Mouse (Mus musculus) CH12.LX (cell line): ENCODE data around the gene Dclk3. TPM values are rescaled to one million over a fixed set of nuclear protein-coding genes. Genes with fewer than 3 reads are reported as not detected.

Experiments used
- DNase-seq: peaks from one replicate; pipeline ENCODE4 v3.0.0-alpha.2; 2013; ENCODE audit errors: extremely low read depth
- H3K27ac ChIP-seq: 2 replicates; pipeline ENCODE4 v1.5.1; 2012; ENCODE audit warnings: low read depth, mild to moderate bottlenecking, control low read depth, moderate library complexity; ENCODE audit not compliant: insufficient read depth
- H3K27me3 ChIP-seq: replicated peaks from 2 replicates; pipeline ENCODE3; 2012; ENCODE audit warnings: inconsistent platforms
- H3K36me3 ChIP-seq, 2 experiments: replicated peaks in 1 of 2; 2 replicates each; pipeline versions ENCODE3 to v1.6.1; 2012; ENCODE audit warnings: inconsistent platforms in 1 of 2, low read length in 1 of 2, mild to moderate bottlenecking in 1 of 2, mixed read lengths in 1 of 2, moderate library complexity in 1 of 2; ENCODE audit not compliant: control insufficient read depth in 1 of 2, insufficient read depth in 1 of 2
- H3K4me1 ChIP-seq, 2 experiments: 2 replicates each; pipeline ENCODE4 v1.6.1; 2012; ENCODE audit warnings: inconsistent platforms in 1 of 2, moderate library complexity in 1 of 2; ENCODE audit not compliant: insufficient read depth in 2 of 2, control insufficient read depth in 1 of 2
- H3K4me2 ChIP-seq: 2 replicates; pipeline ENCODE4 v1.6.1; 2012; ENCODE audit warnings: low read depth, mild to moderate bottlenecking, control low read depth; ENCODE audit not compliant: poor library complexity, insufficient read depth, severe bottlenecking
- H3K4me3 ChIP-seq, 3 experiments: fragments of 150-350 bp in 1 of 3; sonication (generic) in 1 of 3; replicated peaks in 1 of 3; 2 replicates each; pipeline versions ENCODE3 to v1.5.1; 2011 to 2012; ENCODE audit warnings: low read depth in 2 of 3, low read length in 2 of 3, mild to moderate bottlenecking in 2 of 3, moderate library complexity in 2 of 3, control low read depth in 1 of 3, improper control_type of control experiment in 1 of 3, inconsistent platforms in 1 of 3, mixed read lengths in 1 of 3; ENCODE audit not compliant: poor library complexity in 1 of 3
- H3K79me2 ChIP-seq: replicated peaks from 2 replicates; pipeline ENCODE4 v1.6.1; 2012; ENCODE audit warnings: mild to moderate bottlenecking, moderate library complexity; ENCODE audit not compliant: control insufficient read depth, poor library complexity, insufficient read depth, severe bottlenecking; ENCODE audit errors: extremely low read depth
- H3K9ac ChIP-seq: 2 replicates; pipeline ENCODE4 v1.6.1; 2012; ENCODE audit warnings: low read depth, mild to moderate bottlenecking, control low read depth, moderate library complexity; ENCODE audit not compliant: insufficient read depth
- H3K9me3 ChIP-seq: replicated peaks from 2 replicates; pipeline ENCODE3; 2012; ENCODE audit warnings: low read length, inconsistent platforms, mixed read lengths
- CHD2 ChIP-seq: IDR thresholded peaks from 2 replicates; pipeline ENCODE4 v1.6.1; 2011; ENCODE audit warnings: low read length, improper control_type of control experiment
- ETS1 ChIP-seq: conservative IDR thresholded peaks from 2 replicates; pipeline ENCODE4 v1.6.1; 2012; ENCODE audit warnings: low read depth, mild to moderate bottlenecking, inconsistent platforms, low read length, improper control_type of control experiment, moderate library complexity
- GABPA ChIP-seq: IDR thresholded peaks from 2 replicates; pipeline ENCODE4 v1.6.1; 2012; ENCODE audit warnings: low read depth, low read length, improper control_type of control experiment, inconsistent platforms; ENCODE audit not compliant: insufficient replicate concordance
- HCFC1 ChIP-seq: IDR thresholded peaks from 2 replicates; pipeline ENCODE4 v1.6.1; 2012; ENCODE audit warnings: low read depth, mild to moderate bottlenecking, inconsistent platforms, low read length, improper control_type of control experiment
- IRF4 ChIP-seq: IDR thresholded peaks from 2 replicates; pipeline ENCODE4 v1.6.1; 2014; ENCODE audit warnings: low read depth, mild to moderate bottlenecking, inconsistent platforms, low read length, improper control_type of control experiment
- JUN ChIP-seq: IDR thresholded peaks from 2 replicates; pipeline ENCODE4 v1.6.1; 2011; ENCODE audit warnings: low read depth, mild to moderate bottlenecking, low read length, improper control_type of control experiment, moderate library complexity; ENCODE audit not compliant: insufficient read depth
- JUND ChIP-seq: conservative IDR thresholded peaks from 2 replicates; pipeline ENCODE4 v1.6.1; 2011; ENCODE audit warnings: low read depth, low read length, improper control_type of control experiment
- KAT2A ChIP-seq: IDR thresholded peaks from 2 replicates; pipeline ENCODE4 v1.6.1; 2012; ENCODE audit warnings: low read length, improper control_type of control experiment, inconsistent platforms; ENCODE audit not compliant: insufficient replicate concordance
- MAX ChIP-seq: IDR thresholded peaks from 2 replicates; pipeline ENCODE4 v1.6.1; 2011; ENCODE audit warnings: low read length, improper control_type of control experiment
- MEF2A ChIP-seq: IDR thresholded peaks from 2 replicates; pipeline ENCODE4 v1.6.1; 2014; ENCODE audit warnings: low read depth, mild to moderate bottlenecking, inconsistent platforms, low read length, improper control_type of control experiment, borderline replicate concordance
- MYC ChIP-seq: IDR thresholded peaks from 2 replicates; pipeline ENCODE4 v1.6.1; 2011; ENCODE audit warnings: low read depth, mild to moderate bottlenecking, improper control_type of control experiment, low read length
- NELFE ChIP-seq: IDR thresholded peaks from 2 replicates; pipeline ENCODE4 v1.6.1; 2011; ENCODE audit warnings: low read depth, low read length, improper control_type of control experiment
- POLR2A ChIP-seq: IDR thresholded peaks from 2 replicates; pipeline ENCODE4 v1.6.1; 2011; ENCODE audit warnings: low read depth, mild to moderate bottlenecking, improper control_type of control experiment, low read length
- RCOR1 ChIP-seq: conservative IDR thresholded peaks from 2 replicates; pipeline ENCODE4 v1.6.1; 2012; ENCODE audit warnings: low read depth, mild to moderate bottlenecking, inconsistent platforms, low read length, improper control_type of control experiment
- SIN3A ChIP-seq: IDR thresholded peaks from 2 replicates; pipeline ENCODE4 v1.6.1; 2012; ENCODE audit warnings: low read length, improper control_type of control experiment, inconsistent platforms
- SMC3 ChIP-seq: IDR thresholded peaks from 2 replicates; pipeline ENCODE4 v1.6.1; 2011; ENCODE audit warnings: low read depth, low read length, improper control_type of control experiment
- TBP ChIP-seq: conservative IDR thresholded peaks from 2 replicates; pipeline ENCODE4 v1.6.1; 2011; ENCODE audit warnings: low read depth, low read length, improper control_type of control experiment
- TCF12 ChIP-seq: IDR thresholded peaks from 2 replicates; pipeline ENCODE4 v1.6.1; 2014; ENCODE audit warnings: low read depth, mild to moderate bottlenecking, inconsistent platforms, low read length, improper control_type of control experiment
- USF1 ChIP-seq: IDR thresholded peaks from 2 replicates; pipeline ENCODE4 v1.6.1; 2014; ENCODE audit warnings: low read depth, mild to moderate bottlenecking, inconsistent platforms, low read length, improper control_type of control experiment
- ZC3H11A ChIP-seq: IDR thresholded peaks from 2 replicates; pipeline ENCODE4 v1.6.1; 2012; ENCODE audit warnings: low read depth, mild to moderate bottlenecking, inconsistent platforms, low read length, improper control_type of control experiment
- ZKSCAN1 ChIP-seq: IDR thresholded peaks from 2 replicates; pipeline ENCODE4 v1.6.1; 2012; ENCODE audit warnings: low read depth, inconsistent platforms, low read length, improper control_type of control experiment, borderline replicate concordance
- dilution Hi-C: fragments of 300-500 bp; cut with MboI; formaldehyde crosslinking; loops from 2 replicates; pipeline ENCODE4 v1.14.3; 2020; ENCODE audit warnings: low sequenced_read_pairs; ENCODE audit not compliant: extremely low pct_unique_long_range_greater_than_20kb, extremely low pct_ligation_motif_present
- in situ Hi-C: fragments of 300-500 bp; cut with MboI; formaldehyde crosslinking; loops from 3 replicates; pipeline ENCODE4 v1.14.3; 2019; ENCODE audit warnings: low sequenced_read_pairs, low pct_ligation_motif_present, low pct_unique_long_range_greater_than_20kb, mixed read lengths
- polyA plus RNA-seq: library from polyadenylated mRNA; unstranded; fragments of >175 nt; gene quantifications from 2 replicates; pipeline ENCODE4 v1.2.1, GENCODE M21; 2012; ENCODE audit warnings: low read depth; ENCODE audit not compliant: insufficient read length
- total RNA-seq, 2 experiments: library from RNA; depleted of rRNA; stranded (reverse); fragments of 300-350 nt in 1 of 2; fragments of >200 nt in 1 of 2; gene quantifications; 2 replicates each; pipeline ENCODE4 v1.2.3; 2012 to 2014

Dclk3 gene
- total and polyA plus RNA-seq, 3 experiments: 0.17 to 1.1 (median 0.33) TPM

- H3K4me3 ChIP-seq: no peak overlapping the region
- no peak overlapping the region for H3K4me2 ChIP-seq
- H3K36me3 ChIP-seq: no peaks in the 10 kb centered on the region
- dilution Hi-C loops: no loop called here
- peaks cover 2% of the 10 kb centered on the region for H3K27me3 ChIP-seq
- no peak overlapping the region for H3K27ac ChIP-seq
- H3K9me3 ChIP-seq: no peaks in the 10 kb centered on the region
- in situ Hi-C loops: no loop called here
- peaks cover 7 to 11% of the 10 kb centered on the region in 2 experiments for H3K4me1 ChIP-seq
- TF ChIP-seq POLR2A (no peak), IRF4 (no peak), ZC3H11A (no peak), MAX (no peak), USF1 (no peak), JUN (no peak), KAT2A (no peak)
- no peaks in the 10 kb centered on the region for H3K79me2 ChIP-seq
- no peak overlapping the region for H3K9ac ChIP-seq
- DNase-seq: no peak
Measured at GRCm38 (mm10) chr9:111439836-111440201, 938 bp downstream of the Dclk3 start.

GRCm38 (mm10) chr9:111440446-111440845 is 1.6 kb downstream of the Dclk3 start:
- in situ Hi-C loops: no loop called here

GRCm38 (mm10) chr9:111441151-111441550 is 2.3 kb downstream of the Dclk3 start:
- Histone ChIP-seq H3K4me2 (no peak overlapping the region), H3K79me2 (no peaks in the 10 kb centered on the region), H3K36me3 (no peaks in the 10 kb centered on the region), H3K9me3 (no peaks in the 10 kb centered on the region), H3K9ac (no peak overlapping the region), H3K27ac (no peak overlapping the region), H3K4me1 (peaks cover 7 to 11% of the 10 kb centered on the region in 2 experiments), H3K27me3 (peaks cover 2% of the 10 kb centered on the region), H3K4me3 (no peak overlapping the region)
- DNase-seq: no peak
- in situ Hi-C loops (no loop called here), dilution Hi-C loops (no loop called here)
- TF ChIP-seq MEF2A (no peak), KAT2A (no peak), CHD2 (no peak), TBP (no peak), MYC (no peak), NELFE (no peak), SIN3A (no peak), HCFC1 (no peak), TCF12 (no peak), GABPA (no peak), JUN (no peak), ZKSCAN1 (no peak), IRF4 (no peak), JUND (no peak), RCOR1 (no peak)

More at GRCm38 (mm10) chr9:111440446-111440845, 1.6 kb downstream of the Dclk3 start:
- TF ChIP-seq MYC (no peak), GABPA (no peak), ETS1 (no peak), USF1 (no peak), MAX (no peak), SMC3 (no peak)
- Histone ChIP-seq H3K4me2 (no peak overlapping the region), H3K36me3 (no peaks in the 10 kb centered on the region), H3K79me2 (no peaks in the 10 kb centered on the region), H3K4me1 (peaks cover 7 to 11% of the 10 kb centered on the region in 2 experiments), H3K27ac (no peak overlapping the region), H3K9me3 (no peaks in the 10 kb centered on the region), H3K27me3 (peaks cover 2% of the 10 kb centered on the region), H3K4me3 (no peak overlapping the region), H3K9ac (no peak overlapping the region)
- no peak for DNase-seq
- dilution Hi-C loops: no loop called here
